Mouse (Mus musculus): ENCODE data around the gene Oaf.

GRCm38 (mm10) chr9:43210190-43210682 is 29.5 kb downstream of the Oaf start, which contains the start of gene Pou2f3:
- TF ChIP-seq CTCF (IDR thresholded peaks at IDR 0.05; ENCODE audit: borderline replicate concordance, extremely low read depth, insufficient read depth, insufficient read length): no peak
- TF ChIP-seq POLR2A (IDR thresholded peaks at IDR 0.05; ENCODE audit: borderline replicate concordance, extremely low read depth, insufficient read depth, insufficient read length, poor library complexity, severe bottlenecking): no peak
